Mouse (Mus musculus): ENCODE data around the gene Jmjd1c. TPM values are rescaled to one million over a fixed set of nuclear protein-coding genes. Genes with fewer than 3 reads are reported as not detected.
"Not testable (repeated sequence)": the region's sequence is repeated elsewhere in the genome, so short reads cannot be mapped to it uniquely, and the experiment has no call there.

Jmjd1c gene
- total RNA-seq, 2 experiments from 2014 or later, result 52.9 to 57.7 TPM

GRCm38 (mm10) chr10:67100831-67101251 lies 4.9 kb downstream of the Jmjd1c start:
- DNase-seq, result no peak

GRCm38 (mm10) chr10:67104543-67104942 lies 8.6 kb downstream of the Jmjd1c start:
- DNase-seq, result no peak

- no peak for DNase-seq
Observed at GRCm38 (mm10) chr10:67105331-67106217, 9.6 kb downstream of the Jmjd1c start.

GRCm38 (mm10) chr10:67106400-67106799 lies 10.5 kb downstream of the Jmjd1c start:
- DNase-seq, result no peak

GRCm38 (mm10) chr10:67107017-67107761 lies 11.3 kb downstream of the Jmjd1c start:
- no peak for DNase-seq

- no peak for DNase-seq
Observed at GRCm38 (mm10) chr10:67108096-67108495, 12.2 kb downstream of the Jmjd1c start.

- DNase-seq, result no peak
Observed at GRCm38 (mm10) chr10:67109635-67110034, 13.7 kb downstream of the Jmjd1c start.

GRCm38 (mm10) chr10:67111044-67111798 lies 15.3 kb downstream of the Jmjd1c start:
- no peak for DNase-seq

- no peak for DNase-seq
Observed at GRCm38 (mm10) chr10:67111799-67112177, 15.9 kb downstream of the Jmjd1c start.

- DNase-seq, result not testable (repeated sequence)
Observed at GRCm38 (mm10) chr10:67112967-67113366, 17.0 kb downstream of the Jmjd1c start.

- DNase-seq, result no peak
Observed at GRCm38 (mm10) chr10:67113833-67114232, 17.9 kb downstream of the Jmjd1c start.

- no peak for DNase-seq
Observed at GRCm38 (mm10) chr10:67115115-67115514, 19.2 kb downstream of the Jmjd1c start.

- no peak for DNase-seq
Observed at GRCm38 (mm10) chr10:67115666-67116091, 19.8 kb downstream of the Jmjd1c start.

- peak; percentile 77 to 80 for DNase-seq
Observed at GRCm38 (mm10) chr10:67116251-67116650, 20.3 kb downstream of the Jmjd1c start.

GRCm38 (mm10) chr10:67119291-67119690 lies 23.4 kb downstream of the Jmjd1c start:
- no peak for DNase-seq

- DNase-seq, result no peak
Observed at GRCm38 (mm10) chr10:67120180-67120579, 24.3 kb downstream of the Jmjd1c start.

- no peak for DNase-seq
Observed at GRCm38 (mm10) chr10:67120640-67121039, 24.7 kb downstream of the Jmjd1c start.

- no peak for DNase-seq
Observed at GRCm38 (mm10) chr10:67123756-67124155, 27.8 kb downstream of the Jmjd1c start.

- no peak for DNase-seq
Observed at GRCm38 (mm10) chr10:67124156-67124555, 28.2 kb downstream of the Jmjd1c start.

GRCm38 (mm10) chr10:67126061-67126858 lies 30.3 kb downstream of the Jmjd1c start:
- DNase-seq, result peak; percentile 32 to 55
